ENCODE assay signal across 7 mouse cellular contexts in genomic region chr9:104408571-104409294, GRCm38 (mm10).
A peak's percentile ranks its signal among the peaks of the same experiment; 100 is the strongest.
DNase-seq lines count a peak whose midpoint lies in the region; ATAC-seq and TF ChIP-seq lines count a peak whose summit lies in the region.

No protein-coding gene starts in this region.

- no peaks in the 10 kb centered on the region for H3K4me1 ChIP-seq in embryonic facial prominence, embryonic 15.5 days
- H3K4me1 ChIP-seq in hindbrain, postnatal 0 days (ENCODE audit: insufficient read depth, low read length) = peaks cover 6% of the 10 kb centered on the region; the same call in 1 of the 2 replicates
- peaks cover 26% of the 10 kb centered on the region for H3K4me1 ChIP-seq in midbrain, embryonic 10.5 days
- H3K4me1 ChIP-seq in stomach, postnatal 0 days (replicated peaks; ENCODE audit: control insufficient read depth, insufficient read depth) = no peaks in the 10 kb centered on the region

- peak overlapping the region; percentile 29 for H3K4me3 ChIP-seq in embryonic facial prominence, embryonic 15.5 days (replicated peaks)
- peak overlapping the region; percentile 39 for H3K4me3 ChIP-seq in hindbrain, postnatal 0 days (ENCODE audit: low read length)
- H3K4me3 ChIP-seq in midbrain, embryonic 10.5 days = peak overlapping the region; percentile 55
- peak overlapping the region; percentile 18; the same call in 1 of the 2 replicates for H3K4me3 ChIP-seq in stomach, postnatal 0 days (ENCODE audit: low read depth, low read length)

- in situ Hi-C loops in Patski (cut with MboI; ENCODE audit: low pct_unique_long_range_greater_than_20kb) = no loop called here

- peak; percentile 65 for ATAC-seq in Patski
- ATAC-seq in embryonic facial prominence, embryonic 15.5 days (ENCODE audit: insufficient number of reproducible peaks, low FRiP score, low TSS enrichment, low read depth) = no peak
- peak; percentile 84 for ATAC-seq in hindbrain, postnatal 0 days
- peak; percentile 62; the same call in 1 of the 2 replicates for ATAC-seq in stomach, postnatal 0 days (ENCODE audit: low FRiP score, low TSS enrichment)

- no peaks in the 10 kb centered on the region for H3K9me3 ChIP-seq in embryonic facial prominence, embryonic 15.5 days (replicated peaks)
- H3K9me3 ChIP-seq in hindbrain, postnatal 0 days (ENCODE audit: low read length) = no peaks in the 10 kb centered on the region
- H3K9me3 ChIP-seq in midbrain, embryonic 10.5 days (replicated peaks) = no peaks in the 10 kb centered on the region
- H3K9me3 ChIP-seq in stomach, postnatal 0 days (ENCODE audit: control insufficient read depth, low read length) = no peaks in the 10 kb centered on the region

- 15% methylated on average over 21 of the region's 21 CpGs for WGBS in embryonic facial prominence, embryonic 15.5 days
- 21% methylated on average over 21 of the region's 21 CpGs for WGBS in hindbrain, postnatal 0 days
- WGBS in midbrain, embryonic 10.5 days = 22% methylated on average over 21 of the region's 21 CpGs
- WGBS in stomach, postnatal 0 days = 21% methylated on average over 21 of the region's 21 CpGs

- H3K36me3 ChIP-seq in embryonic facial prominence, embryonic 15.5 days = no peaks in the 10 kb centered on the region
- H3K36me3 ChIP-seq in hindbrain, postnatal 0 days (ENCODE audit: insufficient read depth, low read length) = no peaks in the 10 kb centered on the region
- no peaks in the 10 kb centered on the region for H3K36me3 ChIP-seq in midbrain, embryonic 10.5 days
- no peaks in the 10 kb centered on the region for H3K36me3 ChIP-seq in stomach, postnatal 0 days (ENCODE audit: control insufficient read depth, insufficient read depth, low read length)

- H3K27ac ChIP-seq in embryonic facial prominence, embryonic 15.5 days (replicated peaks) = no peak overlapping the region
- H3K27ac ChIP-seq in hindbrain, postnatal 0 days = no peak overlapping the region
- no peak overlapping the region for H3K27ac ChIP-seq in midbrain, embryonic 10.5 days (replicated peaks)
- no peak overlapping the region for H3K27ac ChIP-seq in stomach, postnatal 0 days (replicated peaks)

- H3K9ac ChIP-seq in embryonic facial prominence, embryonic 15.5 days = no peak overlapping the region
- H3K9ac ChIP-seq in hindbrain, postnatal 0 days (replicated peaks; ENCODE audit: low read length) = no peak overlapping the region; the same call in 1 of the 2 replicates
- no peak overlapping the region for H3K9ac ChIP-seq in stomach, postnatal 0 days (ENCODE audit: low read length)

- POLR2A ChIA-PET in Patski (lab: Charles Lee) = no interaction called here

- CTCF ChIA-PET in Patski (lab: Charles Lee) = interaction anchor here (1.4 kb wide), 1 partner anchor 9 kb away, joined by 4 read pairs; no protein-coding TSS in a partner anchor

- no peaks in the 10 kb centered on the region for H3K27me3 ChIP-seq in Patski
- peaks cover 6% of the 10 kb centered on the region; the same call in 1 of the 2 replicates for H3K27me3 ChIP-seq in embryonic facial prominence, embryonic 15.5 days
- no peaks in the 10 kb centered on the region for H3K27me3 ChIP-seq in hindbrain, postnatal 0 days (ENCODE audit: insufficient read depth, low read length)
- no peaks in the 10 kb centered on the region for H3K27me3 ChIP-seq in midbrain, embryonic 10.5 days (ENCODE audit: low read depth, poor library complexity, severe bottlenecking)
- H3K27me3 ChIP-seq in stomach, postnatal 0 days (ENCODE audit: control insufficient read depth, insufficient read depth, low read length) = no peaks in the 10 kb centered on the region

- peak overlapping the region; percentile 51 for H3K4me2 ChIP-seq in embryonic facial prominence, embryonic 15.5 days (replicated peaks)
- peak overlapping the region; percentile 54 for H3K4me2 ChIP-seq in hindbrain, postnatal 0 days (ENCODE audit: low read depth, low read length)
- peak overlapping the region; percentile 45 for H3K4me2 ChIP-seq in stomach, postnatal 0 days (replicated peaks; ENCODE audit: low read depth)

- DNase-seq in CD4-positive, CD25-positive, alpha-beta regulatory T cell, adult 2 months (ENCODE audit: low read depth, low spot score) = peak; percentile 8
- DNase-seq in Patski (ENCODE audit: low read depth, low spot score) = no peak
- peak; percentile 72 for DNase-seq in hindbrain, postnatal 0 days (ENCODE audit: low spot score)
- peak; percentile 29 for DNase-seq in left cerebral cortex, adult 11 months (ENCODE audit: low spot score)
- DNase-seq in midbrain, embryonic 10.5 days (ENCODE audit: low spot score) = peak; percentile 68
- peak; percentile 35 for DNase-seq in stomach, postnatal 0 days (ENCODE audit: low spot score)

- TF ChIP-seq EP300 in stomach, postnatal 0 days (optimal IDR thresholded peaks at IDR 0.05) = no peak

- TF ChIP-seq CTCF in Patski (IDR thresholded peaks at IDR 0.05) = no peak
- no peak for TF ChIP-seq CTCF in hindbrain, postnatal 0 days (IDR thresholded peaks at IDR 0.05; ENCODE audit: low read depth)
- no peak for TF ChIP-seq CTCF in stomach, postnatal 0 days (IDR thresholded peaks at IDR 0.05; ENCODE audit: low read depth)
